Mouse (Mus musculus) liver, embryonic 13.5 days (tissue): Measurements from ENCODE around the gene Ppp4c. TPM values are rescaled to one million over a fixed set of nuclear protein-coding genes. Genes with fewer than 3 reads are reported as not detected.
A peak's percentile ranks its signal among the peaks of the same experiment; 100 is the strongest.

Source experiments
- ATAC-seq: fragments of 200-750 bp; cut with Nextera tagmentation; 2 replicates; pipeline ENCODE4 v1.8.0; 2017; ENCODE audit warnings: low read depth, mild to moderate bottlenecking, moderate number of reproducible peaks, moderate library complexity
- DNase-seq: peaks from one replicate; pipeline ENCODE4 v3.0.0; 2022
- H3K27ac ChIP-seq: fragments of 300-500 bp; sonication (generic); 2 replicates; pipeline ENCODE4 v1.5.1; 2015; ENCODE audit warnings: moderate library complexity, mild to moderate bottlenecking, inconsistent platforms
- H3K27me3 ChIP-seq: fragments of 300-500 bp; sonication (generic); 2 replicates; pipeline ENCODE4 v1.6.1; 2015; ENCODE audit warnings: mild to moderate bottlenecking, inconsistent platforms
- H3K36me3 ChIP-seq: fragments of 300-500 bp; sonication (generic); 2 replicates; pipeline ENCODE4 v1.6.1; 2015; ENCODE audit warnings: mild to moderate bottlenecking, inconsistent platforms
- H3K4me1 ChIP-seq: fragments of 300-500 bp; sonication (generic); replicated peaks from 2 replicates; pipeline ENCODE4 v1.6.1; 2015; ENCODE audit warnings: inconsistent platforms
- H3K4me2 ChIP-seq: fragments of 300-500 bp; sonication (generic); 2 replicates; pipeline ENCODE4 v1.6.1; 2015; ENCODE audit warnings: inconsistent platforms, mild to moderate bottlenecking, moderate library complexity
- H3K4me3 ChIP-seq: fragments of 300-500 bp; sonication (generic); replicated peaks from 2 replicates; pipeline ENCODE4 v1.5.1; 2015; ENCODE audit warnings: mild to moderate bottlenecking, inconsistent platforms
- H3K9ac ChIP-seq: fragments of 300-500 bp; sonication (generic); 2 replicates; pipeline ENCODE4 v1.6.1; 2015; ENCODE audit warnings: mild to moderate bottlenecking, inconsistent platforms
- H3K9me3 ChIP-seq: fragments of 300-500 bp; sonication (generic); replicated peaks from 2 replicates; pipeline ENCODE4 v1.6.1; 2016; ENCODE audit warnings: inconsistent platforms
- WGBS: fragments of 180-500 bp; shearing (Covaris S2); methylation state at CpG from one replicate; pipeline ENCODE4 v1.1.7; 2015; ENCODE audit not compliant: insufficient replicate concordance; 5-methylcytosine and 5-hydroxymethylcytosine counted together
- polyA plus RNA-seq: library from polyadenylated mRNA; unstranded; fragments of >200 nt; fragmentation: Nextera tagmentation; extraction: Ambion mirVana; gene quantifications from 2 replicates; pipeline ENCODE4 v1.2.1, GENCODE M21; 2015

Ppp4c gene
- polyA plus RNA-seq, 1 experiment from 2014 or later: 133 TPM

GRCm38 (mm10) chr7:126778147-126778546 lies 14.1 kb downstream of the Ppp4c start:
- H3K4me3 ChIP-seq: peak overlapping the region; percentile 85
- H3K9ac ChIP-seq: peak overlapping the region; percentile 98
- H3K27me3 ChIP-seq: no peaks in the 10 kb centered on the region
- H3K36me3 ChIP-seq: peaks cover 16% of the 10 kb centered on the region
- no peaks in the 10 kb centered on the region for H3K9me3 ChIP-seq
- no peak for DNase-seq
- peak overlapping the region; percentile 95 for H3K4me2 ChIP-seq
- WGBS: 91% methylated on average over 3 of the region's 3 CpGs
- peaks cover 84% of the 10 kb centered on the region for H3K4me1 ChIP-seq
- ATAC-seq: no peak
- peak overlapping the region; percentile 94 for H3K27ac ChIP-seq

- no peak for ATAC-seq
- H3K36me3 ChIP-seq: peaks cover 16% of the 10 kb centered on the region
- peak overlapping the region; percentile 98 for H3K9ac ChIP-seq
- no peak for DNase-seq
- peak overlapping the region; percentile 95 for H3K4me2 ChIP-seq
- H3K4me3 ChIP-seq: peak overlapping the region; percentile 85
- H3K9me3 ChIP-seq: no peaks in the 10 kb centered on the region
- peaks cover 78% of the 10 kb centered on the region for H3K4me1 ChIP-seq
- WGBS: 63% methylated on average over 10 of the region's 10 CpGs
- H3K27ac ChIP-seq: peak overlapping the region; percentile 94
- no peaks in the 10 kb centered on the region for H3K27me3 ChIP-seq
Measured at GRCm38 (mm10) chr7:126777476-126777875, 14.8 kb downstream of the Ppp4c start.

DNA sequence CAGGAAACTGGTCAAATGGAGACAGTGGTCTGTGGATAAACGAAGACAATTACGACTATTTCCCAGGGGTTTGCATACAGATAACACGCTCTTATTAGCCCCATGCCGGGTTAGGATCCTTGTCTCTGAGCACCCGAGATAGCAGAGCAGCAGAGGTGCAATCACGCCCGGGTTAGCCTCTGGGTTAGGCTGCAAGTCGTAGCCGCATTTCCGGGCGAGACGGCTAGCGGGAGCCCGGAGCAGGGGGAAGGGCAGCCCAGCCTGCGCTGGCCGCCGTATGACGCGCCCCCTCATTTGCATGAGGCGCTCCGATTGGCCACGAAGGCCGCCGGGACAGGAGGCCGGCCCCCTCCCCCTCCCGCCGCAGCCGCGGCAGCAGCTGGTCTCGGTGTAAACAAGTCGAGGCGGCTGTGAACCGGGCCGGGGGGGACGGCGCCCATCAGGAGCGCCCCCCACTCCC lies 15.7 kb downstream of the Ppp4c start, which contains the start of gene Ypel3:
TSS of gene Ypel3 (plus strand) at position 358 of the 460 bp plus-strand sequence.
- Histone ChIP-seq H3K4me3 (peak within 1 kb of the TSS; percentile 85), H3K9me3 (no peaks in the 10 kb centered on the region), H3K4me2 (peak within 1 kb of the TSS; percentile 95), H3K36me3 (peaks cover 16% of the 10 kb centered on the region), H3K27me3 (no peaks in the 10 kb centered on the region), H3K9ac (peak within 1 kb of the TSS; percentile 98), H3K27ac (peak within 1 kb of the TSS; percentile 94), H3K4me1 (peaks cover 69% of the 10 kb centered on the region)
- ATAC-seq: peak; percentile 91
- DNase-seq: peak; percentile 94
- WGBS: under 1% methylated on average over 36 of the region's 37 CpGs

DNA sequence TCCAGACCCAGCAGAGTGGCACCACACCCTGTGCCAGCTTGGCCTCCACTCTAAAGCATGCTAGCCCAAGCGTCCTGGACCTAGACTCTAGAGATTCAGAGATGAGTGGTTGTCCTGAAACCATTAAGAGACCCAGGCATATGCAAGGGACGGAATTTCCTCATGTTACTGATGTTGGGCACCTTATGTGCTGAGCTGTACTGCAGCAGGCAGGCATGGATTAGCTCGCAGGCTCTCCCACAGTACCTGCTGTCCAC lies 16.4 kb downstream of the Ppp4c start:
- peak overlapping the region; percentile 51; the same call in 1 of the 2 replicates for H3K9ac ChIP-seq
- H3K9me3 ChIP-seq: no peaks in the 10 kb centered on the region
- H3K4me3 ChIP-seq: peak overlapping the region; percentile 85; the same call in 1 of the 2 replicates
- no peak for DNase-seq
- H3K27ac ChIP-seq: peak overlapping the region; percentile 94
- H3K27me3 ChIP-seq: no peaks in the 10 kb centered on the region
- peak overlapping the region; percentile 95 for H3K4me2 ChIP-seq
- H3K36me3 ChIP-seq: peaks cover 16% of the 10 kb centered on the region
- peaks cover 62% of the 10 kb centered on the region for H3K4me1 ChIP-seq
- no peak for ATAC-seq
- WGBS: 68% methylated on average over 3 of the region's 3 CpGs

DNA sequence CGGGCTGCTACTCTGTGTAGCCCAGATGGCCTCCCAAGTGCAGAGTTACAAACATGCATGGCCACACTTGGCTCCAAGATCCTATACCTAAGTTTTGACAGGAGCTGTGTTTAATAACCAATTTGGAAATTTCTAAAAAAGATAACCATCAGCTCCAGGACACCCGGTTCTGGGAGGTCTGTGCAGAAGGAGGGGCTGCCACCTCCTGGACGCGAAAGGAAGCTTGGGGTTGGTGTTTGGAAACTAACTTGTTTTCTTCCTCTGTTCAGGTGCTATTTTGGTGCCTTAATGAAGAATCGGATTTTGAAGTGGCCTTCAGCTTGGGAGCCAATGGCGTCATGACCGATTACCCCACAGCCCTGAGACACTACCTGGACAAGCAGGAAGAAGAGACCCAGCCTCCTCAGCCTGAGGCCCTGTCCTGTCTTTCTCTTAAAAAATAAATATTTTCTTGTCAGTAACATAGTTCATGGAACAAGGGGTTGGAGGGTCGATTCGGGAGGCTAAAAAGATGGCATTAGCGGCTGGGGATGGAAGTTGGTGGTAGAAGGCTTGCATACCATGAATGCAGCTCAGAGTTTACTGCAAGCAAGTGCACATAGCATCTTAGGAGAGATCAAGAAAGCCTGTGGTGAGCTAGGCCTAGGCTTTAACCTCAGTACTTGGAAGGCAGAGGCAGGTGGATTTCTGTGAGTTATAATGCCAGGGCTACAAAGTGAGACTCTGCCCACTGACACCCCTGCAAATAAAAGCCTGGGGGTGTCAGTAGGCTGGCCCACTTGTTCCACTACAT lies 16.9 kb downstream of the Ppp4c start:
- Histone ChIP-seq H3K4me1 (peaks cover 57% of the 10 kb centered on the region), H3K9me3 (no peaks in the 10 kb centered on the region), H3K27me3 (no peaks in the 10 kb centered on the region), H3K36me3 (peaks cover 16% of the 10 kb centered on the region), H3K4me2 (peak overlapping the region; percentile 95), H3K4me3 (no peak overlapping the region), H3K9ac (peak overlapping the region; percentile 51; the same call in 1 of the 2 replicates), H3K27ac (no peak overlapping the region; the same call in 1 of the 2 replicates)
- DNase-seq (no peak), ATAC-seq (no peak)
- WGBS: 71% methylated on average over 10 of the region's 10 CpGs

- Histone ChIP-seq H3K9me3 (no peaks in the 10 kb centered on the region), H3K36me3 (peaks cover 16% of the 10 kb centered on the region)
Measured at GRCm38 (mm10) chr7:126774463-126774862, 17.8 kb downstream of the Ppp4c start.

DNA sequence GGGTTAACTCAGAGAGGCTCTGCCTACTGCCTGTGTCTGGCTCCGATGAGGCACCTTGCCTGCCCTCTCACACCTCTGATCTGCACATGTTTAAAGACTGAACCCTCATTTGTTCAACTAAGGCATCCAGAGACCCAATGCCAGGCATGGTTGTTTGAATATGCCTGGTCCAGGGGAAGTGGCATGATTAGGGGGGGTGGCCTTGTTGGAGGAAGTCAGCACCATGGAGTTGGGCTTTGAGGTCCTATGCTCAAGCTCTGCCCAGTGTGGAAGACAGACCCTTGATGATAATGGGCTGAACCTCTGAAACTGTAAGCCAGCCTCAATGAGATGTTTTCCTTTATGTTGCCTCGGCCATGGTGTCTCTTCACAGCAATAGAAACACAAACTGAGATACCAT lies 18.9 kb downstream of the Ppp4c start:
- ATAC-seq (no peak), DNase-seq (no peak)
- Histone ChIP-seq H3K9ac (no peak overlapping the region), H3K27ac (no peak overlapping the region), H3K36me3 (peaks cover 12% of the 10 kb centered on the region), H3K4me3 (no peak overlapping the region), H3K27me3 (no peaks in the 10 kb centered on the region), H3K9me3 (no peaks in the 10 kb centered on the region), H3K4me1 (peaks cover 38% of the 10 kb centered on the region), H3K4me2 (no peak overlapping the region)
- 86% methylated on average over 2 of the region's 2 CpGs for WGBS

More at GRCm38 (mm10) chr7:126774463-126774862, 17.8 kb downstream of the Ppp4c start:
- H3K9ac ChIP-seq: no peak overlapping the region
- no peak overlapping the region for H3K4me2 ChIP-seq
- peaks cover 48% of the 10 kb centered on the region for H3K4me1 ChIP-seq
- no peaks in the 10 kb centered on the region for H3K27me3 ChIP-seq
- H3K4me3 ChIP-seq: no peak overlapping the region
- no peak for ATAC-seq
- no peak for DNase-seq
- no peak overlapping the region for H3K27ac ChIP-seq
- 47% methylated on average over 2 of the region's 2 CpGs for WGBS

DNA sequence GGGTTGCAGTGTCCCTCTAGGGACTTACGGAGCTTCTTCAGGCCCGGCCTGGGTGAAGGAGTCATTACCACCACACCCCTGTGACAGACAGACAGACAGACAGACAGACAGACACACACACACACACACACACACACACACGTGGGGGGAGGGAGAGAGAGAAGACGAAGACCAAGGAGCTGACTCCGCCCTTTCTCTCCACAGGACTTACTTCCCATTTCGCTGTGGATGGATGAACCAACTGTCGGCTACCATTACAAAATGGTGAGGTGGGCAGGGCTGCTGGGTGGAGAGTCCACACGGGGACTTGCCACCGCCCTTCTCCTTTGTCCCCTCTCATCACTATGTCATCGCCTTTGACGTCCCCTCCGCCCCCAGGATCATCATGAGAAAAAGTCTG lies 21.5 kb downstream of the Ppp4c start:
- Histone ChIP-seq H3K27me3 (no peaks in the 10 kb centered on the region), H3K9me3 (no peaks in the 10 kb centered on the region), H3K4me2 (no peak overlapping the region), H3K27ac (no peak overlapping the region), H3K9ac (no peak overlapping the region), H3K36me3 (peaks cover 24% of the 10 kb centered on the region), H3K4me1 (peaks cover 24% of the 10 kb centered on the region), H3K4me3 (no peak overlapping the region)
- DNase-seq (no peak), ATAC-seq (no peak)
- 54% methylated on average over 12 of the region's 12 CpGs for WGBS

- Histone ChIP-seq H3K4me3 (no peak overlapping the region), H3K27me3 (no peaks in the 10 kb centered on the region), H3K27ac (no peak overlapping the region), H3K9me3 (no peaks in the 10 kb centered on the region), H3K36me3 (peaks cover 52% of the 10 kb centered on the region), H3K9ac (no peak overlapping the region), H3K4me2 (no peak overlapping the region), H3K4me1 (peaks cover 37% of the 10 kb centered on the region)
- no peak for DNase-seq
- no peak for ATAC-seq
- WGBS: 86% methylated on average over 8 of the region's 8 CpGs
Measured at GRCm38 (mm10) chr7:126767001-126767400, 25.3 kb downstream of the Ppp4c start.

DNA sequence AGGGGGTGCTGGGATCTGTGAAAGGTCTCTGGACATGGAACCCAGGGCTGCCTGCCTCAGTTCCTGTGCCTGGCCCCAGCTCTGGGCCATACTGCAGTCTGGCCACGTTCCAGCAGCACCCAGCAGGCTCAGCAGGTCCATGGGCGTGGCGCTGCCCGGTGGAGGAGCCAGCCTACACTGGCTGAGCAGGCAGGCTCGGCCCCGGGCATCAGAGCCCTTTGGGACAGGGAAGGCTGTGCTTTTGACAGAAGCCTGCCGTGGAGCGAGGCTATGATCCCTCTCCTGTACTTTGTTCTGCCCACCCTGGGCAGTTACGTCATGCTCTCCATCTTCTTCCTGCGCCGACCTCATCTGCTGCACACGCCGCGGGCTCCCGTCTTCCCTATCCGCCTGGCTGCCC lies 26.1 kb downstream of the Ppp4c start, which contains the start of gene Gdpd3:
TSS of gene Gdpd3 (plus strand) at position 134 of the 400 bp plus-strand sequence.
- Histone ChIP-seq H3K27ac (no peak within 1 kb of the TSS), H3K36me3 (peaks cover 52% of the 10 kb centered on the region), H3K4me2 (no peak within 1 kb of the TSS), H3K9ac (peak within 1 kb of the TSS; percentile 15; the same call in 1 of the 2 replicates), H3K9me3 (no peaks in the 10 kb centered on the region), H3K27me3 (no peaks in the 10 kb centered on the region), H3K4me3 (no peak within 1 kb of the TSS), H3K4me1 (peaks cover 45% of the 10 kb centered on the region)
- 81% methylated on average over 16 of the region's 16 CpGs for WGBS
- ATAC-seq (no peak), DNase-seq (no peak)

- Histone ChIP-seq H3K27ac (no peak overlapping the region), H3K36me3 (peaks cover 52% of the 10 kb centered on the region), H3K4me3 (no peak overlapping the region), H3K9me3 (no peaks in the 10 kb centered on the region), H3K4me2 (no peak overlapping the region), H3K27me3 (no peaks in the 10 kb centered on the region), H3K4me1 (peaks cover 51% of the 10 kb centered on the region), H3K9ac (peak overlapping the region; percentile 15; the same call in 1 of the 2 replicates)
- ATAC-seq (0 out of 2 replicates have a peak, but pooled peaks have one; percentile 22), DNase-seq (no peak)
- 58% methylated on average over 9 of the region's 9 CpGs for WGBS
Measured at GRCm38 (mm10) chr7:126765540-126765939, 26.8 kb downstream of the Ppp4c start.
